Mouse (Mus musculus): ENCODE data around the gene Cd47.

DNA sequence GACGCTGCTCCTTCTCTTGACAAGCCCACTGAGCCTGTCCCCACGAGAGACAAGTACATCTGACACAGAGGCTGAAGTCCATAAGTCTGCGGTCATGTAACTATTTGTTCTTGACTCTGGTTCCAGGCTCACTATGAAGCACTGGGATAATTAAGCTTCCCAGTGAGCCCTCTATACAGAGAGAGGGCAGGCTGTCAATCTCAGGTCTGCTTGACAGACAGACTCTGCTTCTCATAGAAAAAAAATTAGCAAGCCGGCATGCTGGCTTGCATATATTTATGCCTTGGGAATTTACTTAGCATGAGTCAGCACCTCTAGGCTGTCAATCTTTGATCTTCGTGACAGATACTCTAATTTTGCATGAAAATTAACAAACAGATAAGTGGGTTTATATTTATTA is 136.5 kb downstream of the Cd47 start:
- TF ChIP-seq ZKSCAN1 (IDR thresholded peaks at IDR 0.05; ENCODE audit: borderline replicate concordance, low read depth, low read length) = no peak
- peak; percentile 73 for TF ChIP-seq EP300 (IDR thresholded peaks at IDR 0.05; ENCODE audit: low read length)
